Mouse (Mus musculus) CH12.LX (cell line): ENCODE results near the gene Zfp3. TPM values are rescaled to one million over a fixed set of nuclear protein-coding genes. Genes with fewer than 3 reads are reported as not detected.

Experiments used
- DNase-seq: peaks from one replicate; pipeline ENCODE4 v3.0.0-alpha.2; 2013; ENCODE audit errors: extremely low read depth
- H3K27ac ChIP-seq: 2 replicates; pipeline ENCODE4 v1.5.1; 2012; ENCODE audit warnings: low read depth, mild to moderate bottlenecking, control low read depth, moderate library complexity; ENCODE audit not compliant: insufficient read depth
- H3K27me3 ChIP-seq: replicated peaks from 2 replicates; pipeline ENCODE3; 2012; ENCODE audit warnings: inconsistent platforms
- H3K36me3 ChIP-seq, 2 experiments: replicated peaks in 1 of 2; 2 replicates each; pipeline versions ENCODE3 to v1.6.1; 2012; ENCODE audit warnings: inconsistent platforms in 1 of 2, low read length in 1 of 2, mild to moderate bottlenecking in 1 of 2, mixed read lengths in 1 of 2, moderate library complexity in 1 of 2; ENCODE audit not compliant: control insufficient read depth in 1 of 2, insufficient read depth in 1 of 2
- H3K4me1 ChIP-seq, 2 experiments: 2 replicates each; pipeline ENCODE4 v1.6.1; 2012; ENCODE audit warnings: inconsistent platforms in 1 of 2, moderate library complexity in 1 of 2; ENCODE audit not compliant: insufficient read depth in 2 of 2, control insufficient read depth in 1 of 2
- H3K4me2 ChIP-seq: 2 replicates; pipeline ENCODE4 v1.6.1; 2012; ENCODE audit warnings: low read depth, mild to moderate bottlenecking, control low read depth; ENCODE audit not compliant: poor library complexity, insufficient read depth, severe bottlenecking
- H3K4me3 ChIP-seq, 3 experiments: fragments of 150-350 bp in 1 of 3; sonication (generic) in 1 of 3; replicated peaks in 1 of 3; 2 replicates each; pipeline versions ENCODE3 to v1.5.1; 2011 to 2012; ENCODE audit warnings: low read depth in 2 of 3, low read length in 2 of 3, mild to moderate bottlenecking in 2 of 3, moderate library complexity in 2 of 3, control low read depth in 1 of 3, improper control_type of control experiment in 1 of 3, inconsistent platforms in 1 of 3, mixed read lengths in 1 of 3; ENCODE audit not compliant: poor library complexity in 1 of 3
- H3K79me2 ChIP-seq: replicated peaks from 2 replicates; pipeline ENCODE4 v1.6.1; 2012; ENCODE audit warnings: mild to moderate bottlenecking, moderate library complexity; ENCODE audit not compliant: control insufficient read depth, poor library complexity, insufficient read depth, severe bottlenecking; ENCODE audit errors: extremely low read depth
- H3K9ac ChIP-seq: 2 replicates; pipeline ENCODE4 v1.6.1; 2012; ENCODE audit warnings: low read depth, mild to moderate bottlenecking, control low read depth, moderate library complexity; ENCODE audit not compliant: insufficient read depth
- H3K9me3 ChIP-seq: replicated peaks from 2 replicates; pipeline ENCODE3; 2012; ENCODE audit warnings: low read length, inconsistent platforms, mixed read lengths
- ELF1 ChIP-seq: IDR thresholded peaks from 2 replicates; pipeline ENCODE4 v1.6.1; 2014; ENCODE audit warnings: low read depth, mild to moderate bottlenecking, inconsistent platforms, low read length, improper control_type of control experiment
- EP300 ChIP-seq: IDR thresholded peaks from 2 replicates; pipeline ENCODE4 v1.6.1; 2011; ENCODE audit warnings: low read length, improper control_type of control experiment
- ETS1 ChIP-seq: conservative IDR thresholded peaks from 2 replicates; pipeline ENCODE4 v1.6.1; 2012; ENCODE audit warnings: low read depth, mild to moderate bottlenecking, inconsistent platforms, low read length, improper control_type of control experiment, moderate library complexity
- GABPA ChIP-seq: IDR thresholded peaks from 2 replicates; pipeline ENCODE4 v1.6.1; 2012; ENCODE audit warnings: low read depth, low read length, improper control_type of control experiment, inconsistent platforms; ENCODE audit not compliant: insufficient replicate concordance
- HCFC1 ChIP-seq: IDR thresholded peaks from 2 replicates; pipeline ENCODE4 v1.6.1; 2012; ENCODE audit warnings: low read depth, mild to moderate bottlenecking, inconsistent platforms, low read length, improper control_type of control experiment
- IRF4 ChIP-seq: IDR thresholded peaks from 2 replicates; pipeline ENCODE4 v1.6.1; 2014; ENCODE audit warnings: low read depth, mild to moderate bottlenecking, inconsistent platforms, low read length, improper control_type of control experiment
- MYC ChIP-seq: IDR thresholded peaks from 2 replicates; pipeline ENCODE4 v1.6.1; 2011; ENCODE audit warnings: low read depth, mild to moderate bottlenecking, improper control_type of control experiment, low read length
- POLR2A ChIP-seq: IDR thresholded peaks from 2 replicates; pipeline ENCODE4 v1.6.1; 2011; ENCODE audit warnings: low read depth, mild to moderate bottlenecking, improper control_type of control experiment, low read length
- POLR2AphosphoS2 ChIP-seq: IDR thresholded peaks from 2 replicates; pipeline ENCODE4 v1.6.1; 2011; ENCODE audit warnings: low read depth, low read length, improper control_type of control experiment
- RAD21 ChIP-seq: IDR thresholded peaks from 2 replicates; pipeline ENCODE4 v1.6.1; 2011; ENCODE audit warnings: low read depth, mild to moderate bottlenecking, low read length, improper control_type of control experiment, moderate library complexity
- TBP ChIP-seq: conservative IDR thresholded peaks from 2 replicates; pipeline ENCODE4 v1.6.1; 2011; ENCODE audit warnings: low read depth, low read length, improper control_type of control experiment
- UBTF ChIP-seq: IDR thresholded peaks from 2 replicates; pipeline ENCODE4 v1.6.1; 2012; ENCODE audit warnings: low read depth, mild to moderate bottlenecking, inconsistent platforms, low read length, improper control_type of control experiment, moderate library complexity
- USF2 ChIP-seq: conservative IDR thresholded peaks from 2 replicates; pipeline ENCODE4 v1.6.1; 2011; ENCODE audit warnings: low read depth, low read length, improper control_type of control experiment
- ZC3H11A ChIP-seq: IDR thresholded peaks from 2 replicates; pipeline ENCODE4 v1.6.1; 2012; ENCODE audit warnings: low read depth, mild to moderate bottlenecking, inconsistent platforms, low read length, improper control_type of control experiment
- ZNF384 ChIP-seq: IDR thresholded peaks from 2 replicates; pipeline ENCODE4 v1.6.1; 2012; ENCODE audit warnings: low read depth, low read length, improper control_type of control experiment, inconsistent platforms
- dilution Hi-C: fragments of 300-500 bp; cut with MboI; formaldehyde crosslinking; loops from 2 replicates; pipeline ENCODE4 v1.14.3; 2020; ENCODE audit warnings: low sequenced_read_pairs; ENCODE audit not compliant: extremely low pct_unique_long_range_greater_than_20kb, extremely low pct_ligation_motif_present
- in situ Hi-C: fragments of 300-500 bp; cut with MboI; formaldehyde crosslinking; loops from 3 replicates; pipeline ENCODE4 v1.14.3; 2019; ENCODE audit warnings: low sequenced_read_pairs, low pct_ligation_motif_present, low pct_unique_long_range_greater_than_20kb, mixed read lengths
- polyA plus RNA-seq: library from polyadenylated mRNA; unstranded; fragments of >175 nt; gene quantifications from 2 replicates; pipeline ENCODE4 v1.2.1, GENCODE M21; 2012; ENCODE audit warnings: low read depth; ENCODE audit not compliant: insufficient read length
- total RNA-seq, 2 experiments: library from RNA; depleted of rRNA; stranded (reverse); fragments of 300-350 nt in 1 of 2; fragments of >200 nt in 1 of 2; gene quantifications; 2 replicates each; pipeline ENCODE4 v1.2.3; 2012 to 2014

Gene Zfp3
- total and polyA plus RNA-seq, 3 experiments: 1.7 to 3.5 (median 2.0) TPM

DNA sequence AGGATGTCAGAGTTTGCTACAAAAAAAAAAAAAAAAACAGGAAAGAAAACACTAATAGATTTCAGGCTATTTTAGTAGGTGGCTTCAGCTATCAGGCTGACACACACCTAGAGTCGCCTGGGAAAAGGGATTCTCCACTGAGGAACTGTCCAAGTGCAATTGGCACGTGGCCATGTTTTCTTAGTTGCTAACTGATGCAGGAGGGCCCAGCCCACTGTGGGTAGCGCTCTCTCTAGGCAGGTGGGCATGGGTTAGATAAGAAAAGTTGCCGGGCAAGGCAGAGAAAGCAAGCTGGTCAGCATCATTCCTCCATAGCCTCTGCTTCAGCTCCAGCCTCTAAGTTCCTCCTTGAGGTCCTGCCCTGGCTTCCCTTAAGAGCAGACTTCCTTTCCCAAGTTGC is 52.8 kb downstream of the Zfp3 start:
- H3K27me3 ChIP-seq: peaks cover 1% of the 10 kb centered on the region
- no peak overlapping the region for H3K27ac ChIP-seq
- H3K79me2 ChIP-seq: no peaks in the 10 kb centered on the region
- peaks cover 9% of the 10 kb centered on the region for H3K9me3 ChIP-seq
- DNase-seq: no peak
- dilution Hi-C loops: no loop called here
- H3K36me3 ChIP-seq: no peaks in the 10 kb centered on the region
- TF ChIP-seq TBP (no peak), MYC (no peak), ZC3H11A (no peak)
- TF ChIP-seq, all 38 proteins: peak for 0
- Histone ChIP-seq H3K4me2 (no peak overlapping the region), H3K9ac (no peak overlapping the region), H3K4me3 (no peak overlapping the region), H3K4me1 (peaks cover 9 to 30% of the 10 kb centered on the region in 2 experiments)
- in situ Hi-C loops: no loop called here

DNA sequence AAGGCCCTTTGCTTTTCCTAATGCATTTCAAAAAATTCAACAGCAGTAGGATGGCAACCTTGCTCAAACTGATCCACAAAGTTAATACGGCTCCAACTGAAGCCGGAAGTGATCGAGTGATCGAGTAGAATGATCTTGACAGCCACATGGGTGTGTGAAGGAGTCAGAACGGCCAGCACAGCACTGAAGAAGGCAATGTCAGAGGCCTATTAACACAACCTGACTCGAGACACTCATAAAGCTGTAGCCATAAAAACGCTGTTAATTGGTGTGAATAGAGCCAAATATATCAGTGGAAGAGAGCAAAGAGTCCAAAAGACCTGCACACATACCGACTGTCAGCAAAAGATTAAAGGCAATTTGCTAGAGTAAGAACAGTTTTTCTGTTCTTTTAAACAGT is 56.1 kb downstream of the Zfp3 start:
- H3K9ac ChIP-seq: no peak overlapping the region
- H3K36me3 ChIP-seq: no peaks in the 10 kb centered on the region
- H3K27me3 ChIP-seq: peaks cover 6% of the 10 kb centered on the region
- no peak overlapping the region for H3K4me3 ChIP-seq
- dilution Hi-C loops: no loop called here
- no peak for TF ChIP-seq RAD21
- TF ChIP-seq IRF4: no peak
- TF ChIP-seq ETS1: no peak
- no peak for TF ChIP-seq ZNF384
- TF ChIP-seq USF2: no peak
- no peak for TF ChIP-seq POLR2AphosphoS2
- TF ChIP-seq UBTF: no peak
- no peak for TF ChIP-seq MYC
- TF ChIP-seq ELF1: no peak
- TF ChIP-seq GABPA: no peak
- TF ChIP-seq TBP: no peak
- TF ChIP-seq POLR2A: no peak
- TF ChIP-seq HCFC1: no peak
- no peak for TF ChIP-seq EP300
- DNase-seq: no peak
- in situ Hi-C loops: no loop called here
- H3K4me2 ChIP-seq: no peak overlapping the region
- peaks cover 0 to 19% of the 10 kb centered on the region in 2 experiments; a peak in 3 of 4 replicates for H3K4me1 ChIP-seq
- no peaks in the 10 kb centered on the region for H3K79me2 ChIP-seq
- H3K9me3 ChIP-seq: peaks cover 9% of the 10 kb centered on the region
- H3K27ac ChIP-seq: no peak overlapping the region
